Mouse (Mus musculus) small intestine, adult 2 months (tissue): ENCODE measurements at regions not wholly inside any gene's neighbourhood (a gene's known extent, or its start where the extent isn't known, plus 50 kb on each side); places are given as distances from the start of the nearest gene placed in this dataset.

ENCODE experiments used
- CTCF ChIP-seq: fragments of 200-500 bp; IDR thresholded peaks from 2 replicates; pipeline ENCODE4 v1.5.1; 2012; ENCODE audit warnings: low read depth, mild to moderate bottlenecking, control low read depth, inconsistent platforms, low read length, moderate library complexity, mixed read lengths; ENCODE audit not compliant: insufficient replicate concordance, insufficient read length; ENCODE audit errors: extremely low read depth
- POLR2A ChIP-seq: fragments of 200-500 bp; IDR thresholded peaks from 2 replicates; pipeline ENCODE4 v1.6.1; 2012; ENCODE audit warnings: low read depth, mild to moderate bottlenecking, control low read depth, inconsistent platforms, low read length, moderate library complexity

DNA sequence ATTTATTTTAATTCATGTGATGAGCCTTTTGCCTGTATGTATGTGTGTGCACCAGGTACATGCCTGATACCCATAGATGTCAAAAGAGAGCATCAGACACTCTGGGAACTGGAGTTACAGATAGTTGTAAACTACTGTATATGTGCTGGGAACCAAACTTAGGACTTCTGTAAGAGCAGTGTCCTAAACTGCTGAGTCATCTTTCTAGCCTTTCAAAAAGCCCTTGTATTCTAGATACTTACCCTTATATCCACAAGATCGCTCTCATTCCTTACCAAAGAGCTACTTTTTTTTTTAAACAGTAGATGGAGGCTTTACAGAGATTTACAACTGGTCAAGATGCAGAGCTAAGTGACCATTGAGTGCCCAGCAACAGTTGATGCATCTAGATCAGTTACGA is 171.0 kb downstream of the 1700064H15Rik start:
- TF ChIP-seq CTCF = no peak
- TF ChIP-seq POLR2A = no peak
